In the genomic region with DNA sequence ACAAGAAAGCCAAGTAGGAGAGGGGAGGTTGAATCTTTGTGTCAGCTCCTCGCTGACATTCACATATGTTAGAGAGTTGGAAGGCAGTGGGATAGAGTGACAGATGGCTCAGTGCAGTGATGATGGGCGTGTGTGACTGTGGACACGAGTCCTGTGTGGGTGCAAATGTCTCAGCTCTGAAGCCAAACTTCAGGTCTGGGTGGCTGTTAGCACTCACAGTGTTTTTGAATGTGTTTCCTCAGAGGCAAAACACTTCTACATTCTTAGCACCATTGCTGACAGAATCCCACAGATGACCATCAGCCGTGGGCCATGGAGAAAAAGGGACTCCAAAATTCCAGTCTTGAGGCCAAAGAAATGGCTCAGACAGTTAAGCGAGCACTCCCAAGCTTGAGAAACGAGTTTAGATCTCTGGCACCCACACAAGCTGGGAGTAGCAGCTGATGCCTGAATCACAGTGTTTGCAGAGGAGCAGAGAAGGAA, we compare ENCODE assay signal across 17 mouse cellular contexts.
A peak's percentile ranks its signal among the peaks of the same experiment; 100 is the strongest.
DNase-seq lines count a peak whose midpoint lies in the region; ATAC-seq and TF ChIP-seq lines count a peak whose summit lies in the region.
"Had no signal": no experiment of that assay in that cellular context is flagged by ENCODE, and none has a peak within 500 bp of the region (broad histone marks: within the 10 kb centered on the region; RNA-seq: fewer than 3 reads in every experiment).

No protein-coding gene starts in this region.

- no peak overlapping the region for H3K9ac ChIP-seq in forebrain, embryonic 14.5 days (ENCODE audit: low read length)
- H3K9ac ChIP-seq in stomach, postnatal 0 days (ENCODE audit: low read length), result no peak overlapping the region
- H3K9ac ChIP-seq: embryonic facial prominence, embryonic 12.5 days; liver, embryonic 15.5 days; midbrain, embryonic 12.5 days had no signal

- DNase-seq in forebrain, embryonic 14.5 days (ENCODE audit: low spot score), result peak; percentile 55
- DNase-seq in forebrain, embryonic 10.5 days (ENCODE audit: extremely low spot score, low spot score), result no peak
- peak; percentile 31 to 57 for DNase-seq in layer of hippocampus, adult 18-20 months (ENCODE audit: low spot score in 2 of 2)
- no peak for DNase-seq in layer of hippocampus, postnatal 25 days (ENCODE audit: extremely low spot score in 1 of 2, low spot score in 1 of 2)
- peak; percentile 13 for DNase-seq in left cerebral cortex, postnatal 4 days
- DNase-seq in stomach, postnatal 0 days (ENCODE audit: low spot score), result no peak
- DNase-seq in B cell, adult 2 months, result no peak
- DNase-seq: adrenal gland, postnatal 36 days; cerebellum, adult 8-10 months; heart, adult 11 months; lung, postnatal 36 days; thymus, postnatal 25 days had no signal

- TF ChIP-seq EP300 in stomach, postnatal 0 days (optimal IDR thresholded peaks at IDR 0.05), result no peak

- no peak overlapping the region for H3K4me2 ChIP-seq in forebrain, embryonic 14.5 days (ENCODE audit: low read length)
- H3K4me2 ChIP-seq in stomach, postnatal 0 days (replicated peaks; ENCODE audit: low read depth), result no peak overlapping the region
- H3K4me2 ChIP-seq: embryonic facial prominence, embryonic 12.5 days; liver, embryonic 15.5 days; midbrain, embryonic 12.5 days had no signal

- peaks cover 14% of the 10 kb centered on the region for H3K4me1 ChIP-seq in forebrain, embryonic 14.5 days (ENCODE audit: control insufficient read depth, insufficient read depth, low read length)
- peaks cover 11% of the 10 kb centered on the region for H3K4me1 ChIP-seq in forebrain, embryonic 10.5 days
- H3K4me1 ChIP-seq in stomach, postnatal 0 days (replicated peaks; ENCODE audit: control insufficient read depth, insufficient read depth), result no peaks in the 10 kb centered on the region
- H3K4me1 ChIP-seq: embryonic facial prominence, embryonic 12.5 days; liver, embryonic 15.5 days had no signal

- no peaks in the 10 kb centered on the region for H3K27me3 ChIP-seq in forebrain, embryonic 14.5 days (replicated peaks; ENCODE audit: control insufficient read depth, insufficient read depth, low read length)
- no peaks in the 10 kb centered on the region for H3K27me3 ChIP-seq in forebrain, embryonic 10.5 days (ENCODE audit: poor library complexity, severe bottlenecking)
- H3K27me3 ChIP-seq in stomach, postnatal 0 days (ENCODE audit: control insufficient read depth, insufficient read depth, low read length), result no peaks in the 10 kb centered on the region
- H3K27me3 ChIP-seq: embryonic facial prominence, embryonic 12.5 days; liver, embryonic 15.5 days; midbrain, embryonic 12.5 days had no signal

- H3K4me3 ChIP-seq in forebrain, embryonic 14.5 days (ENCODE audit: low read depth, low read length), result no peak overlapping the region
- H3K4me3 ChIP-seq in forebrain, embryonic 10.5 days, result no peak overlapping the region
- no peak overlapping the region for H3K4me3 ChIP-seq in stomach, postnatal 0 days (ENCODE audit: low read depth, low read length)
- H3K4me3 ChIP-seq: embryonic facial prominence, embryonic 12.5 days; liver, embryonic 15.5 days; midbrain, embryonic 12.5 days had no signal

- intact Hi-C loops in left cerebral cortex, postnatal 4 days (cut with DNase I), result no loop called here

- no peaks in the 10 kb centered on the region for H3K9me3 ChIP-seq in forebrain, embryonic 14.5 days (replicated peaks; ENCODE audit: control insufficient read depth, low read length)
- H3K9me3 ChIP-seq in forebrain, embryonic 10.5 days, result no peaks in the 10 kb centered on the region
- H3K9me3 ChIP-seq in stomach, postnatal 0 days (ENCODE audit: control insufficient read depth, low read length), result no peaks in the 10 kb centered on the region
- H3K9me3 ChIP-seq: embryonic facial prominence, embryonic 12.5 days; liver, embryonic 15.5 days; midbrain, embryonic 12.5 days had no signal

- peak; percentile 56; the same call in 1 of the 2 replicates for ATAC-seq in forebrain, embryonic 14.5 days
- ATAC-seq in frontal cortex, adult (ENCODE audit: low TSS enrichment), result peak; percentile 79
- ATAC-seq in stomach, postnatal 0 days (ENCODE audit: low FRiP score, low TSS enrichment), result no peak

- H3K36me3 ChIP-seq in forebrain, embryonic 14.5 days (ENCODE audit: control insufficient read depth, insufficient read depth, low read length), result no peaks in the 10 kb centered on the region
- no peaks in the 10 kb centered on the region for H3K36me3 ChIP-seq in forebrain, embryonic 10.5 days (replicated peaks)
- H3K36me3 ChIP-seq in stomach, postnatal 0 days (ENCODE audit: control insufficient read depth, insufficient read depth, low read length), result no peaks in the 10 kb centered on the region
- H3K36me3 ChIP-seq: embryonic facial prominence, embryonic 12.5 days; liver, embryonic 15.5 days; midbrain, embryonic 12.5 days had no signal

- no peak overlapping the region; the same call in 1 of the 2 replicates for H3K27ac ChIP-seq in forebrain, embryonic 14.5 days (ENCODE audit: low read depth, low read length)
- H3K27ac ChIP-seq in forebrain, embryonic 10.5 days, result no peak overlapping the region
- H3K27ac ChIP-seq in stomach, postnatal 0 days (replicated peaks), result no peak overlapping the region
- H3K27ac ChIP-seq: embryonic facial prominence, embryonic 12.5 days; kidney, postnatal 0 days; liver, embryonic 15.5 days; midbrain, embryonic 12.5 days had no signal

- 69% methylated on average over 6 of the region's 6 CpGs for WGBS in forebrain, embryonic 14.5 days
- 83% methylated on average over 6 of the region's 6 CpGs for WGBS in forebrain, embryonic 10.5 days
- WGBS in stomach, postnatal 0 days, result 48% methylated on average over 6 of the region's 6 CpGs

- no peak for TF ChIP-seq CTCF in stomach, postnatal 0 days (IDR thresholded peaks at IDR 0.05; ENCODE audit: low read depth)

Comparison
In these comparisons a context has a peak if more than half of its experiments do, and no peak if none do; other contexts are left out.
1. DNase-seq: peak in forebrain, embryonic 14.5 days (single experiment), layer of hippocampus, adult 18-20 months (2 of 2) and left cerebral cortex, postnatal 4 days (single experiment); none in forebrain, embryonic 10.5 days (single experiment), layer of hippocampus, postnatal 25 days (0 of 2), stomach, postnatal 0 days (single experiment) and B cell, adult 2 months (0 of 2).